Mouse (Mus musculus): ENCODE measurements at regions not wholly inside any gene's neighbourhood (a gene's known extent, or its start where the extent isn't known, plus 50 kb on each side); places are given as distances from the start of the nearest gene placed in this dataset.

GRCm38 (mm10) chr16:55442821-55443581 is 145.2 kb upstream of the Zpld1 start:
- no peak for DNase-seq (ENCODE audit: low read depth)

- no peak for DNase-seq (ENCODE audit: low read depth)
These were observed 137.6 kb upstream of the Zpld1 start for GRCm38 (mm10) chr16:55435139-55435968.

- DNase-seq (ENCODE audit: low read depth): no peak
These were observed 124.0 kb upstream of the Zpld1 start for GRCm38 (mm10) chr16:55421569-55422342.

- no peak for DNase-seq (ENCODE audit: low read depth)
These were observed 123.2 kb upstream of the Zpld1 start for GRCm38 (mm10) chr16:55420876-55421568.

GRCm38 (mm10) chr16:55418871-55419270 is 121.1 kb upstream of the Zpld1 start:
- DNase-seq (ENCODE audit: low read depth): no peak

- no peak for DNase-seq (ENCODE audit: low read depth)
These were observed 103.0 kb upstream of the Zpld1 start for GRCm38 (mm10) chr16:55400818-55401217.

GRCm38 (mm10) chr16:55394864-55395263 is 97.1 kb upstream of the Zpld1 start:
- DNase-seq (ENCODE audit: low read depth): no peak

GRCm38 (mm10) chr16:55390400-55390799 is 92.6 kb upstream of the Zpld1 start:
- no peak for DNase-seq (ENCODE audit: low read depth)

- no peak for DNase-seq (ENCODE audit: low read depth)
These were observed 82.2 kb upstream of the Zpld1 start for GRCm38 (mm10) chr16:55379996-55380395.

GRCm38 (mm10) chr16:55379189-55379588 is 81.4 kb upstream of the Zpld1 start:
- DNase-seq (ENCODE audit: low read depth): no peak

- no peak for DNase-seq (ENCODE audit: low read depth)
These were observed 80.9 kb upstream of the Zpld1 start for GRCm38 (mm10) chr16:55378701-55379100.

- no peak for DNase-seq (ENCODE audit: low read depth)
These were observed 78.1 kb upstream of the Zpld1 start for GRCm38 (mm10) chr16:55375922-55376321.

- no peak for DNase-seq (ENCODE audit: low read depth)
These were observed 59.9 kb upstream of the Zpld1 start for GRCm38 (mm10) chr16:55357686-55358085.

- DNase-seq (ENCODE audit: low read depth): no peak
These were observed 58.3 kb upstream of the Zpld1 start for GRCm38 (mm10) chr16:55356097-55356496.
